Mouse (Mus musculus) myocyte (in vitro differentiated cells): Measurements from ENCODE around the gene Nfam1.

Source experiments
- CEBPB ChIP-seq: IDR thresholded peaks from 2 replicates; pipeline ENCODE4 v1.6.1; 2011; ENCODE audit warnings: mild to moderate bottlenecking, moderate library complexity; ENCODE audit not compliant: poor library complexity, insufficient read depth, severe bottlenecking
- MAX ChIP-seq: IDR thresholded peaks from one replicate; pipeline ENCODE4 v1.6.1; 2011; ENCODE audit warnings: low read depth, mild to moderate bottlenecking, control low read depth
- MYOG ChIP-seq, 3 experiments: IDR thresholded peaks; one replicate each; pipeline ENCODE4 v1.6.1; 2011; ENCODE audit warnings: control low read depth in 2 of 3, low read depth in 2 of 3, mild to moderate bottlenecking in 2 of 3; ENCODE audit not compliant: insufficient read length in 2 of 3, control insufficient read depth in 1 of 3, insufficient read depth in 1 of 3
- POLR2A ChIP-seq: IDR thresholded peaks from one replicate; pipeline ENCODE4 v1.6.1; 2011; ENCODE audit warnings: low read depth, mild to moderate bottlenecking, control low read depth, moderate library complexity; ENCODE audit not compliant: insufficient read length
- POLR2AphosphoS2 ChIP-seq: IDR thresholded peaks from one replicate; pipeline ENCODE4 v1.6.1; 2011; ENCODE audit warnings: low read depth, control low read depth; ENCODE audit not compliant: insufficient read length
- REST ChIP-seq: IDR thresholded peaks from one replicate; pipeline ENCODE4 v1.6.1; 2011; ENCODE audit warnings: mild to moderate bottlenecking, control low read depth, moderate library complexity; ENCODE audit not compliant: insufficient read depth, insufficient read length
- SRF ChIP-seq: IDR thresholded peaks from one replicate; pipeline ENCODE4 v1.6.1; 2011; ENCODE audit warnings: low read depth; ENCODE audit not compliant: control insufficient read depth, insufficient read length
- TCF3 ChIP-seq: IDR thresholded peaks from one replicate; pipeline ENCODE4 v1.6.1; 2011; ENCODE audit warnings: low read depth, control low read depth; ENCODE audit not compliant: insufficient read length

GRCm38 (mm10) chr15:83046730-83047129 lies 13.6 kb upstream of the Nfam1 start:
- TF ChIP-seq POLR2A (no peak), POLR2AphosphoS2 (no peak), CEBPB (no peak), SRF (no peak), MYOG (IDR thresholded peaks at IDR 0.05; ENCODE audit: control insufficient read depth in 1 of 3, insufficient read depth in 1 of 3, insufficient read length in 2 of 3, low read depth in 2 of 3) (no peak), MAX (no peak), TCF3 (no peak), REST (no peak)
